Mouse (Mus musculus) macrophage (primary cell): Measurements from ENCODE around the gene Nr6a1. TPM values are rescaled to one million over a fixed set of nuclear protein-coding genes. Genes with fewer than 3 reads are reported as not detected.

Experiments
- H3K27ac ChIP-seq: fragments of 350-480 bp; formaldehyde crosslinking; 2 replicates; pipeline ENCODE4 v1.9.0; 2021
- H3K36me3 ChIP-seq: fragments of 350-480 bp; formaldehyde crosslinking; 2 replicates; pipeline ENCODE4 v1.9.0; 2021; ENCODE audit errors: inconsistent target
- H3K4me3 ChIP-seq: fragments of 350-480 bp; formaldehyde crosslinking; 2 replicates; pipeline ENCODE4 v1.9.0; 2021; ENCODE audit errors: inconsistent target
- H3K79me2 ChIP-seq: fragments of 350-480 bp; formaldehyde crosslinking; 2 replicates; pipeline ENCODE4 v1.9.0; 2021; ENCODE audit errors: inconsistent target
- WGBS: methylation state at CpG from one replicate; pipeline ENCODE4 v1.1.7; 2026; ENCODE audit warnings: inconsistent platforms; ENCODE audit not compliant: missing documents; 5-methylcytosine and 5-hydroxymethylcytosine counted together
- polyA plus RNA-seq: library from polyadenylated mRNA; stranded (reverse); fragments of 250-400 nt; gene quantifications from 3 replicates; pipeline ENCODE4 v1.2.4, GENCODE M21; 2018; ENCODE audit warnings: inconsistent platforms

Gene Nr6a1
- polyA plus RNA-seq, 1 experiment from 2014 or later, result 1.0 TPM

- 84% methylated on average over 3 of the region's 3 CpGs for WGBS
- H3K36me3 ChIP-seq, result no peaks in the 10 kb centered on the region
- H3K79me2 ChIP-seq, result no peaks in the 10 kb centered on the region
- no peak overlapping the region for H3K4me3 ChIP-seq
- no peak overlapping the region for H3K27ac ChIP-seq
Observed at GRCm38 (mm10) chr2:38739847-38740246, 187.6 kb downstream of the Nr6a1 start.

GRCm38 (mm10) chr2:38739410-38739809, 188.1 kb downstream of the Nr6a1 start:
- H3K36me3 ChIP-seq, result no peaks in the 10 kb centered on the region
- H3K79me2 ChIP-seq, result no peaks in the 10 kb centered on the region
- 23% methylated on average over 7 of the region's 7 CpGs for WGBS
- H3K27ac ChIP-seq, result no peak overlapping the region
- no peak overlapping the region for H3K4me3 ChIP-seq

GRCm38 (mm10) chr2:38738601-38739301, 188.7 kb downstream of the Nr6a1 start:
- Histone ChIP-seq H3K4me3 (no peak overlapping the region), H3K79me2 (no peaks in the 10 kb centered on the region), H3K36me3 (no peaks in the 10 kb centered on the region), H3K27ac (no peak overlapping the region)
- WGBS, result 96% methylated on average over 14 of the region's 14 CpGs

GRCm38 (mm10) chr2:38735740-38736139, 191.7 kb downstream of the Nr6a1 start:
- H3K4me3 ChIP-seq, result no peak overlapping the region

GRCm38 (mm10) chr2:38734721-38735120, 192.8 kb downstream of the Nr6a1 start:
- Histone ChIP-seq H3K27ac (no peak overlapping the region), H3K4me3 (no peak overlapping the region), H3K36me3 (no peaks in the 10 kb centered on the region), H3K79me2 (no peaks in the 10 kb centered on the region)
- WGBS, result 90% methylated on average over 5 of the region's 5 CpGs

More at GRCm38 (mm10) chr2:38735740-38736139, 191.7 kb downstream of the Nr6a1 start:
- Histone ChIP-seq H3K27ac (no peak overlapping the region), H3K36me3 (no peaks in the 10 kb centered on the region), H3K79me2 (no peaks in the 10 kb centered on the region)

- Histone ChIP-seq H3K4me3 (no peak overlapping the region), H3K27ac (no peak overlapping the region), H3K36me3 (no peaks in the 10 kb centered on the region), H3K79me2 (no peaks in the 10 kb centered on the region)
- WGBS, result 94% methylated on average over 6 of the region's 6 CpGs
Observed at GRCm38 (mm10) chr2:38730331-38730827, 197.1 kb downstream of the Nr6a1 start.

- Histone ChIP-seq H3K4me3 (no peak overlapping the region), H3K36me3 (no peaks in the 10 kb centered on the region), H3K27ac (no peak overlapping the region), H3K79me2 (no peaks in the 10 kb centered on the region)
- WGBS, result 96% methylated on average over 3 of the region's 3 CpGs
Observed at GRCm38 (mm10) chr2:38725427-38725826, 202.1 kb downstream of the Nr6a1 start.

GRCm38 (mm10) chr2:38723378-38723777, 204.1 kb downstream of the Nr6a1 start:
- no peaks in the 10 kb centered on the region for H3K79me2 ChIP-seq
- H3K27ac ChIP-seq, result no peak overlapping the region
- H3K4me3 ChIP-seq, result no peak overlapping the region
- H3K36me3 ChIP-seq, result no peaks in the 10 kb centered on the region
- WGBS, result 85% methylated on average over 4 of the region's 4 CpGs

- Histone ChIP-seq H3K27ac (no peak overlapping the region), H3K79me2 (no peaks in the 10 kb centered on the region), H3K4me3 (no peak overlapping the region), H3K36me3 (no peaks in the 10 kb centered on the region)
- 85% methylated on average over 4 of the region's 4 CpGs for WGBS
Observed at GRCm38 (mm10) chr2:38722076-38722475, 205.4 kb downstream of the Nr6a1 start.

GRCm38 (mm10) chr2:38720661-38721060, 206.8 kb downstream of the Nr6a1 start:
- no peaks in the 10 kb centered on the region for H3K79me2 ChIP-seq
- 91% methylated on average over 2 of the region's 2 CpGs for WGBS
- H3K4me3 ChIP-seq, result no peak overlapping the region
- no peaks in the 10 kb centered on the region for H3K36me3 ChIP-seq
- no peak overlapping the region for H3K27ac ChIP-seq

GRCm38 (mm10) chr2:38719354-38719753, 208.1 kb downstream of the Nr6a1 start:
- no peaks in the 10 kb centered on the region for H3K36me3 ChIP-seq
- no peak overlapping the region for H3K4me3 ChIP-seq
- H3K79me2 ChIP-seq, result no peaks in the 10 kb centered on the region
- 76% methylated on average over 6 of the region's 6 CpGs for WGBS
- no peak overlapping the region for H3K27ac ChIP-seq

- H3K79me2 ChIP-seq, result no peaks in the 10 kb centered on the region
- H3K4me3 ChIP-seq, result no peak overlapping the region
- no peaks in the 10 kb centered on the region for H3K36me3 ChIP-seq
- H3K27ac ChIP-seq, result no peak overlapping the region
- WGBS, result 46% methylated on average over 8 of the region's 8 CpGs
Observed at GRCm38 (mm10) chr2:38718676-38719075, 208.8 kb downstream of the Nr6a1 start.

GRCm38 (mm10) chr2:38717436-38717835, 210.1 kb downstream of the Nr6a1 start:
- no peaks in the 10 kb centered on the region for H3K79me2 ChIP-seq
- H3K36me3 ChIP-seq, result no peaks in the 10 kb centered on the region
- no peak overlapping the region for H3K27ac ChIP-seq
- WGBS, result 78% methylated on average over 2 of the region's 2 CpGs
- H3K4me3 ChIP-seq, result no peak overlapping the region

GRCm38 (mm10) chr2:38714324-38714723, 213.2 kb downstream of the Nr6a1 start, which contains the start of gene Nr5a1:
Nr5a1 (minus strand) TSS chr2:38714542.
- Histone ChIP-seq H3K27ac (no peak within 1 kb of the TSS), H3K4me3 (no peak within 1 kb of the TSS), H3K79me2 (no peaks in the 10 kb centered on the region), H3K36me3 (no peaks in the 10 kb centered on the region)
- WGBS, result 94% methylated on average over 6 of the region's 13 CpGs

GRCm38 (mm10) chr2:38713596-38713995, 213.9 kb downstream of the Nr6a1 start:
- Histone ChIP-seq H3K27ac (no peak overlapping the region), H3K4me3 (no peak overlapping the region), H3K36me3 (no peaks in the 10 kb centered on the region), H3K79me2 (no peaks in the 10 kb centered on the region)
- WGBS, result 93% methylated on average over 3 of the region's 3 CpGs

- no peak overlapping the region for H3K27ac ChIP-seq
- no peaks in the 10 kb centered on the region for H3K36me3 ChIP-seq
- H3K4me3 ChIP-seq, result no peak overlapping the region
- H3K79me2 ChIP-seq, result no peaks in the 10 kb centered on the region
- 67% methylated on average over 11 of the region's 11 CpGs for WGBS
Observed at GRCm38 (mm10) chr2:38712769-38713125, 214.7 kb downstream of the Nr6a1 start.
